Mouse (Mus musculus) neural tube, embryonic 13.5 days (tissue): ENCODE data around the gene Cd274. TPM values are rescaled to one million over a fixed set of nuclear protein-coding genes. Genes with fewer than 3 reads are reported as not detected.
"Not testable (repeated sequence)": the region's sequence is repeated elsewhere in the genome, so short reads cannot be mapped to it uniquely, and the experiment has no call there.

ENCODE experiments used
- ATAC-seq: fragments of 200-750 bp; cut with Nextera tagmentation; 2 replicates; pipeline ENCODE4 v1.8.0; 2017; ENCODE audit warnings: low read depth, mild to moderate bottlenecking, moderate TSS enrichment, moderate library complexity
- H3K27ac ChIP-seq: fragments of 300-500 bp; sonication (generic); replicated peaks from 2 replicates; pipeline ENCODE4 v1.5.1; 2015; ENCODE audit warnings: moderate library complexity, mild to moderate bottlenecking, inconsistent platforms
- H3K27me3 ChIP-seq: fragments of 300-500 bp; sonication (generic); 2 replicates; pipeline ENCODE4 v1.6.1; 2015; ENCODE audit warnings: mild to moderate bottlenecking, inconsistent platforms
- H3K36me3 ChIP-seq: fragments of 300-500 bp; sonication (generic); 2 replicates; pipeline ENCODE4 v1.6.1; 2015; ENCODE audit warnings: mild to moderate bottlenecking, inconsistent platforms
- H3K4me1 ChIP-seq: fragments of 300-500 bp; sonication (generic); replicated peaks from 2 replicates; pipeline ENCODE4 v1.6.1; 2015; ENCODE audit warnings: inconsistent platforms
- H3K4me2 ChIP-seq: fragments of 300-500 bp; sonication (generic); 2 replicates; pipeline ENCODE4 v1.6.1; 2015; ENCODE audit warnings: inconsistent platforms, mild to moderate bottlenecking, moderate library complexity
- H3K4me3 ChIP-seq: fragments of 300-500 bp; sonication (generic); 2 replicates; pipeline ENCODE4 v1.5.1; 2015; ENCODE audit warnings: mild to moderate bottlenecking, inconsistent platforms
- H3K9ac ChIP-seq: fragments of 300-500 bp; sonication (generic); 2 replicates; pipeline ENCODE4 v1.6.1; 2015; ENCODE audit warnings: moderate library complexity, mild to moderate bottlenecking, inconsistent platforms
- H3K9me3 ChIP-seq: fragments of 300-500 bp; sonication (generic); 2 replicates; pipeline ENCODE4 v1.6.1; 2016; ENCODE audit warnings: inconsistent platforms
- WGBS: fragments of 180-500 bp; shearing (Covaris S2); methylation state at CpG from one replicate; pipeline ENCODE4 v1.1.7; 2015; 5-methylcytosine and 5-hydroxymethylcytosine counted together
- polyA plus RNA-seq: library from polyadenylated mRNA; unstranded; fragments of >200 nt; fragmentation: Nextera tagmentation; extraction: Ambion mirVana; gene quantifications from 2 replicates; pipeline ENCODE4 v1.2.1, GENCODE M21; 2015

Cd274 gene
- polyA plus RNA-seq, 1 experiment from 2014 or later: 0.52 TPM

DNA sequence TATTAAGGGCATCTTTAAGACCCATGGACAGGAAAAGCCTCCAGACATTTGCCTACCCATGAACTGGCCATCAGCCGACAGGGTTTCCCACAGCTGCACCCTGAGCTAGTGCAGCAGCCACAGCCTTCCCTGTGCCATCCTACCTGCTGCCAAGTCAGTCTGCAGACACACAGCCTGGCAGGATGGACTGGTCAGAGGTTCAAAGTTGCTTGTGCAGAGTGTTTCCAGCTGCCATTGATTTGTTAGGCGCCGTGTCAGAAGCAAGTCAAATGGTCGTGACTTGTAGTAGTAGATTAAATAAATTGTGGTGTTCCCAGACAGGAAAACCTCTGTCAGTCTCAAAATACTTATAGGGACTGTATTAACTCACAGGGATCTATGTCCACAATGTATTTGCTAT, 36.0 kb downstream of the Cd274 start:
- Histone ChIP-seq H3K27me3 (no peaks in the 10 kb centered on the region), H3K4me1 (peaks cover 3% of the 10 kb centered on the region; the same call in 1 of the 2 replicates), H3K4me3 (no peak overlapping the region), H3K27ac (no peak overlapping the region), H3K9ac (no peak overlapping the region), H3K36me3 (no peaks in the 10 kb centered on the region), H3K9me3 (peaks cover 2% of the 10 kb centered on the region), H3K4me2 (no peak overlapping the region)
- 83% methylated on average over 4 of the region's 4 CpGs for WGBS
- ATAC-seq: no peak

DNA sequence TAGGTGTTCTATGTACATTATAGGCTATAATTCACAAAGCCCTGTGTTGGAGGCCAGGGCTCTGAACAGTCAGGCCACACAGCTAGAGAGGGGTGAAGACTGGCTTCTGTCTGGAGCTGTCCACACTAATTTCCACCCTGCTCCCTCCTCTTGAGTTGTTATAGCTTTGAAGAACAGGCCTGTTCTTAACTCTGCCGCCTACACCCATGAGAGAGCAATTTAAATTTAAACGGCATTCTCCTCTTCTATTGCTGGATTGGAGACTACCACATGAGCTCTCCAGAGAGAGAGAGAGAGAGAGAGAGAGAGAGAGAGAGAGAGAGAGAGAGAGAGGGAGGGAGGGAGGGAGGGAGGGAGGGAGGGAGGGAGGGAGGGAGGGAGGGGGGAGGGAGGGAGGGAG, 38.1 kb downstream of the Cd274 start:
- peaks cover 3% of the 10 kb centered on the region; the same call in 1 of the 2 replicates for H3K4me1 ChIP-seq
- no peak overlapping the region for H3K27ac ChIP-seq
- no peak overlapping the region for H3K4me2 ChIP-seq
- H3K4me3 ChIP-seq: no peak overlapping the region
- ATAC-seq: no peak
- H3K27me3 ChIP-seq: no peaks in the 10 kb centered on the region
- no peaks in the 10 kb centered on the region; the same call in 1 of the 2 replicates for H3K9me3 ChIP-seq
- H3K36me3 ChIP-seq: no peaks in the 10 kb centered on the region
- 63% methylated on average over 2 of the region's 2 CpGs for WGBS
- no peak overlapping the region for H3K9ac ChIP-seq

DNA sequence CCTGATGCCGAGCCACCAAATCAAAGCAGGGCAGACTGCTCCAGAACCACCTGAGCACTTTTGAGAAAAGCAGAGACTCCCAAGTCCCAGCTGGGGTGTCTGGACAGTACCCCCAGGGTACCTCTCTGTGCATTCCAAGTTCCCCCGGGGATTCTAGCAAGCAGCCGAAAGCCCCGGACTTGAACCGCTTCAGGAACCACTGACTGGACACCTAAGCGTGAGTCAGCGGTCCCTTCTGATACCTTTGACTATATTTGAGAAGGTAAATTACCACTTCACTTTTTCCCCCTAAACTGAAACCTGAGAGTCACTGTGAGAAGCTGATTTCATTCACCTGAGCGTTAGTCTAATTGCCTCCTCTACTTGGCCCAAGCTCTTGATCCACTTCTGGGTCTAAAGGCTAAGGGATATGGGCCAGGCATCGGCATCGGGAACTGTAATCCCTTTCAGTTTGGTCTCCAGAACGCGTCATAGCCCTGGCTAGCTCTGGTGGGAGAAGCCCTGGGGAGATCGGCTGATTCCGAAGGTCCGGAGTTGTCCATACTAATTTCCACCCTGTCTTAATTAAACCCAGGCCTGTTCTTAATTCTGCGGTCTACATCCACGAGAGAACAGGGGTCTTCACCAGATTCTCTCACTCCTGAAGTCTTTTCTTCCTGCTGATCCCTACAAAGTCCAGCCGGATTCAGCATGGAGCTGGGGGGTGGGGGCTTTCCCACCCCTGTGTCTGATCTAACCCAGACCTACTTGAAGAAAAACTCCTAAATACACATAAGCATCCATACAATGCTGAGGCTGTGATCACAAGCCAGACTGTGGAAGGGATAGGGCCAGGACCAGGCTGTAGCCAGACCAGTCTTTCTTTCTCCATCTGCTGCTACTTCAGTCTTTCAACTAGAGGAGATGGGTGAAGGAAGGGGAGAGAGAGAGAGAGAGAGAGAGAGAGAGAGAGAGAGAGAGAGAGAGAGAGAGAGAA, 39.1 kb downstream of the Cd274 start:
- no peak overlapping the region for H3K4me3 ChIP-seq
- H3K27me3 ChIP-seq: no peaks in the 10 kb centered on the region
- 86% methylated on average over 18 of the region's 18 CpGs for WGBS
- H3K9me3 ChIP-seq: no peaks in the 10 kb centered on the region
- H3K36me3 ChIP-seq: no peaks in the 10 kb centered on the region
- ATAC-seq: no peak
- no peak overlapping the region for H3K9ac ChIP-seq
- no peak overlapping the region for H3K4me2 ChIP-seq
- H3K4me1 ChIP-seq: peaks cover 3% of the 10 kb centered on the region; the same call in 1 of the 2 replicates
- no peak overlapping the region for H3K27ac ChIP-seq

DNA sequence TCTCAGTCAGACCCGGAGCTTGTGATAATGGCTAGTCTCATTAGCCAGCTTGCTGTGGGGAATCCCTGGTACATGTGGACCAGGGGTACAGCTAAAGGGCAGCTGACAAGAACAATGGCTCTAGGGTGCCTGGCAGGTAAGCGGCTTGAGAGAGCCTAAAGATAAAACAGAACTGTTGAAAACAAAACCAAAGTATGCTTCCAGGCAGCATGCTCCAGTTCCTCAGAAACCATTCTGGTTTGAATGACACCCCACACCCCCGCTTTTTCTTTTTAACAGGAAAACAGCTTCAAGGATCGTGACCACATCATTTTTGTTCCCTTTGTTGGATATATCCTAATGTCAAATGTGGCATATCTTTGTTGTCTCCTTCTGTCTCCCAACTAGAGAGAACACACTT, 43.4 kb downstream of the Cd274 start, which contains the start of gene Pdcd1lg2:
Gene Pdcd1lg2, plus strand, starts transcription at position 301 of the 400 bp plus-strand sequence.
- ATAC-seq: no peak
- no peaks in the 10 kb centered on the region for H3K9me3 ChIP-seq

DNA sequence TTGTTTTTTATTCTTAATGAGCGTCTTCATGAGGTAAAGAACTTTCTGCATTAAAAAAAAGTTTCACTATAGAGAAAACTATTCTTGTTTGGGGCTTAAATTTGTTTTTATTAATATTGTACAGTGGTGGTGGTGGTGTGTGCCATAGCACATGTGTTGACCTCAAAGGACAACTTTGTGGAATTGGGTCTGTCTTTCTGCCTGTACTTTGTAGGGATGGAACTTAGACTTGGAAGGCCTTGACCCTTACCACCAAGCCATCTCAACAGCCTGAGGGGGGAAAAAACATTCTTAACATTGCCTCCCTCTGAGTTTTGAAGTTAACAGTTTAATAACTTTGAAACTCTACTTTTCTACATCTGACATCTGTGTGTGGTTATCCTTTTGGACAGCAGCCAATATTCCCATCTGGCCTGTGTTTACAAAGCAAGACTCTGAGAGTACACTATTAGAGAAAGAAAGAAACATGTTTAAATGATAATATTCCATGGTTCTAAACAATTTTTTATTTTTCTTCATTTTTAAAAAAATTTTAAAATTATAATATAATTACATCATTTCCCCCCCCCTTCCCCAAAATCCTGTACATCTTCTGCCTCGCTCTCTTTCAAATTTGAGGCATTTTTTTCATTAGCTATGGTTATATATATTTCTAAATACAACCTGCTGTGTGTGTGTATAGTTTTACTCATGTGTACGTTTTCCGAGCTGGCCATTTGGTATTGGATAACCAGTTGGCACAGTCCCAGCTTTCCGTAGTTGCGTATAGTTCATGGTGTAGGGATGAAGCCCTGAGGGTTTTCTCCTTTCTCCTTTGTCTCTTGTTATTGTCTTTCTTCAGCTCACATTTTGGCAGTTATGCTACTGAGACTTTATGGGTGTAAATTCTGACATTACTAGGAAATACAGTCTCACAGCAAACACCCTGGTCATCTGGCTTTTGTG, 45.5 kb downstream of the Cd274 start:
- no peak for ATAC-seq
- WGBS: 60% methylated on average over 6 of the region's 6 CpGs
- no peaks in the 10 kb centered on the region for H3K36me3 ChIP-seq
- H3K27me3 ChIP-seq: no peaks in the 10 kb centered on the region
- H3K9me3 ChIP-seq: no peaks in the 10 kb centered on the region
- H3K4me3 ChIP-seq: no peak overlapping the region
- H3K27ac ChIP-seq: peak overlapping the region; percentile 49; the same call in 1 of the 2 replicates
- no peak overlapping the region for H3K9ac ChIP-seq
- H3K4me1 ChIP-seq: no peaks in the 10 kb centered on the region
- H3K4me2 ChIP-seq: no peak overlapping the region

More for the DNA sequence above, 43.4 kb downstream of the Cd274 start, which contains the start of gene Pdcd1lg2:
- Histone ChIP-seq H3K4me2 (no peak within 1 kb of the TSS), H3K4me1 (no peaks in the 10 kb centered on the region), H3K27ac (no peak within 1 kb of the TSS), H3K27me3 (no peaks in the 10 kb centered on the region), H3K4me3 (no peak within 1 kb of the TSS), H3K9ac (no peak within 1 kb of the TSS), H3K36me3 (no peaks in the 10 kb centered on the region)
- WGBS: 92% methylated on average over 4 of the region's 4 CpGs

DNA sequence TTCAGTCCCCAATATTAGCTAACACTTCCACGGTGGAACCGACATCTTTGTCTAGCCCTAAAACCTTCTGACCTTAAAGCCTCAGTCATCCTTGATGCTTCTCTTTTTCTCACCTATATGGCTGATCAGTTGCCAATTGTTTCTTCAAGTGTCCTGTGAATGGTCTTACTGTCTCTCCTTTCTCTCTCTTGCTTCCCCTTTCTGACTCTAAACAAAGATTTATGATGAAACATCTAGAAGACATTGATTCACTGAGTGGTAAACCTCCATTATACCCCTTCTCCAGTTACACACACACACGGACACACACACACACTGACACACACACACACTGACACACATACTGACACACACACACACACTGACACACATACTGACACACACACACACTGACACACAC, 47.3 kb downstream of the Cd274 start:
- no peak for ATAC-seq
- H3K9ac ChIP-seq: no peak overlapping the region
- no peaks in the 10 kb centered on the region for H3K9me3 ChIP-seq
- no peak overlapping the region for H3K27ac ChIP-seq
- H3K27me3 ChIP-seq: no peaks in the 10 kb centered on the region
- 75% methylated on average over 3 of the region's 3 CpGs for WGBS
- H3K4me2 ChIP-seq: no peak overlapping the region
- no peaks in the 10 kb centered on the region for H3K36me3 ChIP-seq
- no peaks in the 10 kb centered on the region for H3K4me1 ChIP-seq
- no peak overlapping the region for H3K4me3 ChIP-seq

DNA sequence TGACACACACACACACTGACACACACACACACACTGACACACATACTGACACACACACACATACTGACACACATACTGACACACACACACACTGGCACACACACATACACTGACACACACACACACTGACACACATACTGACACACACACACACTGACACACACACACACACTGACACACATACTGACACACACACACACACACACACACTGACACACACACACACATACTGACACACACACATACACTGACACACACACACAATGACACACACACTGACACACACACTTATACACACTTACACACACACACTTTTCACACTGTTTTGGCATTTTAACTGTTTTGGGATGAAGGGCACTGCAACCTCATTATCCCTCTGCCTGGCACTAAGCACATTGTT, 47.7 kb downstream of the Cd274 start:
- not testable (repeated sequence) for H3K36me3 ChIP-seq, H3K9me3 ChIP-seq, H3K4me1 ChIP-seq, ATAC-seq, H3K9ac ChIP-seq, H3K4me2 ChIP-seq, H3K27ac ChIP-seq, H3K27me3 ChIP-seq, H3K4me3 ChIP-seq

DNA sequence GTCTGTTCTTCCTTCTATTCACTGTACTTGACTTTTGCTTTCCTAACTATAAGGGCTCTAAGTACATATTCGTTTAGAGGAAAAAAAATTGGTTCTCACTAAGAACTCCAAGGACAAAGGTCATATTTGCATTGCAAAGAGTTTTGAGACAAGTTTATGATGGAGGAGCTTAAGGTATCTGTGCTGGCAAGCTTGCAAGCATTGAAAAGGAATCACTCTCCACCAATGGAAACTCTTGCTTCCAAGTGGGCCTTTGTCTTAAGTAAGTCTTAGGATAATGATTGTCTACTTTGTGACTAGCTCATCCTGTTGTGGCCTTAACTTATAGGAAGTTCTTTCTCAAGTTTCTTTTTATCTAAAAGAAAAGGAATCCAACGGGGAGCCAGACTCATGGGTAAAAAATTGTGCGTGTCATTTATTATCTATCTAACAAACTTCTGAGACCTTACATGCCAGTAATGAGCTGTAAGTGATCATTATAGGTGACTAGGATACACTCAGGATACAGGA, 49.2 kb downstream of the Cd274 start:
- Histone ChIP-seq H3K4me1 (no peaks in the 10 kb centered on the region), H3K36me3 (no peaks in the 10 kb centered on the region), H3K27ac (no peak overlapping the region), H3K9me3 (no peaks in the 10 kb centered on the region), H3K27me3 (no peaks in the 10 kb centered on the region), H3K9ac (no peak overlapping the region), H3K4me2 (no peak overlapping the region), H3K4me3 (no peak overlapping the region)
- no peak for ATAC-seq
- 82% methylated on average over 3 of the region's 3 CpGs for WGBS

DNA sequence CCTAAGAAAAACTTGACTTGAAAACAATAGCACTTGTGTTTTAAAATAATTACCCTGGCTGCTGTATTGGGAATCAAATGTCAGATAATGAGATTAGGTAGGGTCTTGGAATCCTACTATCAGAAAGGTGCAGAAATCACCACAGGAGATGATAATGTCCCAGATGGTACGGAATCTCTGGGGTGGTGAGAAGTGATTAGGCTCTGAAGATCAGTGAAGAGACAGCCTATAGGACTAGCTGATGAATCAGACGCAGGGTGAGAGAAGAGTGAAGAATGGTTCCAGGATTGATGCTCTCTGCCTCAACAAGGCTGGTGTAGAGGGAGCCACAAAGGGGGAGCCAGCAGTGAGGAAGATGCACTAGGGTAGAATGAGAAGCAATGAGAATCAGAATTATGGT, 49.9 kb downstream of the Cd274 start:
- Histone ChIP-seq H3K36me3 (no peaks in the 10 kb centered on the region), H3K9me3 (no peaks in the 10 kb centered on the region), H3K27me3 (no peaks in the 10 kb centered on the region), H3K27ac (no peak overlapping the region), H3K9ac (no peak overlapping the region), H3K4me3 (no peak overlapping the region), H3K4me1 (no peaks in the 10 kb centered on the region), H3K4me2 (no peak overlapping the region)
- 89% methylated on average over 2 of the region's 2 CpGs for WGBS
- no peak for ATAC-seq

DNA sequence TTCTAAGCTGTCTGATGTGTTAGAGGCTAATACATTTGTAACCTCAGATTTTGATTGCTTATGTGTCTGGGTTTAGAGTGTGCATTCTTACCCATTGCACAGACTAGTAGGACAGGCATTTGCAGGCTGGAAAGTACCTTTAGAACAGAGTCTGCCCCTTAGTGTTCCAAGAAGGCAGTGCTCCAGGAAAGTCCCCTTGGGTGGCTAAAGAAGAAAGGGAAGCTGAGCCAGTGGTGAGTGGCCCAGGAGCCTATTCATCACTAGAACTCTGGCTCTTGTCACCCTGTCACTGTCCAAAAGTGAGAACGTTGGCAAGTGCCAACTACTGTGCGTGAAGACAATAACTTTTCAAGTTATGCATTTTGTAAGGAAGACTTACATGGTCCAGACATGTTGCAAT, 50.6 kb downstream of the Cd274 start:
- 74% methylated on average over 2 of the region's 2 CpGs for WGBS
- no peaks in the 10 kb centered on the region for H3K9me3 ChIP-seq
- H3K9ac ChIP-seq: no peak overlapping the region
- no peak overlapping the region for H3K4me2 ChIP-seq
- H3K4me1 ChIP-seq: no peaks in the 10 kb centered on the region
- H3K27me3 ChIP-seq: no peaks in the 10 kb centered on the region
- no peak for ATAC-seq
- no peak overlapping the region for H3K4me3 ChIP-seq
- H3K27ac ChIP-seq: no peak overlapping the region
- H3K36me3 ChIP-seq: no peaks in the 10 kb centered on the region

DNA sequence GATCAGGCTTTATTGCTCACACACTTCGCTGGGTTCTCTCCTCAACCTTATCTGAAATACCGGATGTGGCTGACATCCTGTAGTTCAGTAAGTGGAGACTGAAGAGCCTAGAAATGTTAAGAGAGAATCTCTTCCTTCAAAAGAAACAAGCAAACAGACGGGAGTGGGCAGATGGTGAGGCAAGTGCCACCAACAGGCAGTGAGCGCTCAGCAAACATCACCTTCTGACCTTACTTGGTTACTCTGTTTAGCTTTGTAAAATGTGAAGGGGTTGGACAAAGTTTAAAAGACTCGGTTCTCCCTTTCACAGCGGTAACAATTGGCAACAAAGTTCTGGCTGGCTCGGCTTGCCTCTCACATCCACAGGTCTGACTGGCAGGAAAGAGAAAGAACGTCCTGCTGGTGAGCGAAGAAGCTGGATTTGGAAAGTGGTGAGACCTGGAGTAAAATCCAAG, 51.4 kb downstream of the Cd274 start:
- ATAC-seq: no peak
- 51% methylated on average over 9 of the region's 9 CpGs for WGBS

DNA sequence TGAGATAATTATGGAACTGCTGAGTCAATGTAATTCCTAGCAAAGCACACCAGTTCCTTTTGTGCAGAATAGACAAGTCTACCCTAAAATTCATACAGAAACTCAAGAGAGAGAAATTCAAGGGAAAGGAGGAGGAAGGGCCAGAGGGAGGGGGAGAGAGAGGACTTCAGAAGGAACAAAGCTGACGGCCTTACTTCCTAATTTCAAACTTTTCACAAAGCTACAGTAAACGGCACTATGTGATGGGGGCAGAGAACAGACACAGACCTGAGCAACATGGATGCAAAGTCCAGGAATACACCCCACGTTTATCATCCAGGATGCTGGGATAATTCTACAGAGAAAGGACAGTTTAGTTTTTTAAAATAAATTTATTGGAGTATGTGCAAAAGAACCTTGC, 52.3 kb downstream of the Cd274 start:
- Histone ChIP-seq H3K4me1 (no peaks in the 10 kb centered on the region), H3K9ac (no peak overlapping the region), H3K36me3 (no peaks in the 10 kb centered on the region), H3K27ac (no peak overlapping the region), H3K9me3 (no peaks in the 10 kb centered on the region), H3K4me2 (no peak overlapping the region), H3K27me3 (no peaks in the 10 kb centered on the region), H3K4me3 (no peak overlapping the region)
- 76% methylated on average over 3 of the region's 3 CpGs for WGBS
- no peak for ATAC-seq

More for the DNA sequence above, 51.4 kb downstream of the Cd274 start:
- Histone ChIP-seq H3K9me3 (no peaks in the 10 kb centered on the region), H3K4me1 (no peaks in the 10 kb centered on the region), H3K27ac (no peak overlapping the region), H3K4me2 (no peak overlapping the region), H3K36me3 (no peaks in the 10 kb centered on the region), H3K4me3 (no peak overlapping the region), H3K27me3 (no peaks in the 10 kb centered on the region), H3K9ac (no peak overlapping the region)
